ENCODE assay signal across 10 mouse cellular contexts in the genomic region with DNA sequence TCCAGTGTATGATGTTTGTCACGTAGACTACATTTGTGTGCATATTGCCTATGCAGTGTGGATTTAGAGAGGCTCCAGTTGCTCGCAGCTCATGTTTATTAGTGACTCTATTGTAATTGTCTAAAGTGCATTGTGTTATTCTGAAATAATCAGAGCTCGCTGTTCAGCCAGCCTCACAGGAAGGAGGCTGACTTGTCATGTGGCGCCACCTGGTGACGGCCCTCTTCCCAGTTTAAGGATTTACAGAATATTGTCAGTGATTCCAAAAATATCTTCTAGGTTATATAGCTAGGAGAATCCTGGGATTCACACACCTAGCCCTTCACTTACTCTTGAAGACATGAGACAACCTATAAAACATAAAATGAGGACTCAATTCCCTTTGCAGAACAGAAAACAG. TPM values are rescaled to one million over a fixed set of nuclear protein-coding genes. Genes with fewer than 3 reads are reported as not detected.
DNase-seq lines count a peak whose midpoint lies in the region; ATAC-seq and TF ChIP-seq lines count a peak whose summit lies in the region.
"Had no signal": no experiment of that assay in that cellular context is flagged by ENCODE, and none has a peak within 500 bp of the region (broad histone marks: within the 10 kb centered on the region; RNA-seq: fewer than 3 reads in every experiment).

No protein-coding gene starts in this region.

- no peaks in the 10 kb centered on the region for H3K27me3 ChIP-seq in heart, embryonic 12.5 days (replicated peaks)
- no peaks in the 10 kb centered on the region for H3K27me3 ChIP-seq in small intestine, adult 2 months (ENCODE audit: control insufficient read depth, insufficient read depth, low read length)

- H3K9me3 ChIP-seq in heart, embryonic 12.5 days (replicated peaks), result no peaks in the 10 kb centered on the region
- H3K9me3 ChIP-seq: G1E had no signal

- intact Hi-C loops in heart, postnatal 10 days (cut with DNase I), result loop anchor here (1.0 to 10.0 kb wide), 3 partner anchors 28 to 198 kb away; no protein-coding TSS in a partner anchor

- TF ChIP-seq CTCF in brain, embryonic 14.5 days (IDR thresholded peaks at IDR 0.05; ENCODE audit: borderline replicate concordance, extremely low read depth, insufficient read depth, insufficient read length), result peak; percentile 87
- TF ChIP-seq CTCF in small intestine, adult 2 months (IDR thresholded peaks at IDR 0.05; ENCODE audit: extremely low read depth, insufficient read length, insufficient replicate concordance, low read depth, low read length), result peak; percentile 93

- no peak overlapping the region for H3K4me3 ChIP-seq in heart, embryonic 12.5 days
- H3K4me3 ChIP-seq in small intestine, adult 2 months (ENCODE audit: low read depth, low read length), result no peak overlapping the region

- H3K36me3 ChIP-seq in heart, embryonic 12.5 days, result peaks cover 55% of the 10 kb centered on the region
- peaks cover 60% of the 10 kb centered on the region for H3K36me3 ChIP-seq in small intestine, adult 2 months (ENCODE audit: control insufficient read depth, insufficient read depth, low read length)

- no peak for TF ChIP-seq POLR2A in brain, embryonic 14.5 days (IDR thresholded peaks at IDR 0.05; ENCODE audit: borderline replicate concordance, extremely low read depth, insufficient read depth, insufficient read length, poor library complexity, severe bottlenecking)
- TF ChIP-seq POLR2A in small intestine, adult 2 months (IDR thresholded peaks at IDR 0.05; ENCODE audit: low read depth, low read length), result no peak

- no peak overlapping the region for H3K4me2 ChIP-seq in heart, embryonic 12.5 days

- peak; percentile 64 to 87 for DNase-seq in heart, adult 18-20 months
- peak; percentile 86 for DNase-seq in brain, embryonic 14.5 days (ENCODE audit: low read depth)
- peak; percentile 80 to 87 for DNase-seq in heart, postnatal 10 days
- DNase-seq in layer of hippocampus, postnatal 36 days, result peak; percentile 69 to 73

- no peak for ATAC-seq in heart, embryonic 12.5 days (ENCODE audit: insufficient number of reproducible peaks, low FRiP score)
- ATAC-seq in erythroblast, adult 5-6 weeks (replicated peaks; ENCODE audit: low FRiP score, poor library complexity, severe bottlenecking), result peak; percentile 57
- ATAC-seq in megakaryocyte progenitor cell, adult 5-6 weeks (replicated peaks; ENCODE audit: poor library complexity), result peak; percentile 95

- H3K27ac ChIP-seq in heart, embryonic 12.5 days (ENCODE audit: poor library complexity, severe bottlenecking), result no peak overlapping the region
- H3K27ac ChIP-seq in small intestine, adult 2 months (ENCODE audit: insufficient read depth, low read depth, low read length), result no peak overlapping the region
- H3K27ac ChIP-seq: macrophage had no signal

- no peaks in the 10 kb centered on the region for H3K4me1 ChIP-seq in heart, embryonic 12.5 days (replicated peaks)
- no peaks in the 10 kb centered on the region for H3K4me1 ChIP-seq in small intestine, adult 2 months (ENCODE audit: control insufficient read depth, insufficient read depth, insufficient read length, low read length)

- 49% methylated on average over 5 of the region's 5 CpGs for WGBS in heart, embryonic 12.5 days
- WGBS in small intestine, adult 2 months, result 33% methylated on average over 5 of the region's 5 CpGs

- H3K9ac ChIP-seq in heart, embryonic 12.5 days, result no peak overlapping the region

RNA-seq across cellular contexts. Expression of a gene that starts 32.0 kb away (rescaled TPM):
- total RNA-seq in heart, adult 18-20 months (2021), result under 1 TPM; 0.52 to 0.93 TPM
- polyA plus RNA-seq in heart, embryonic 12.5 days (2016; fragmentation: Nextera tagmentation; extraction: Ambion mirVana), result 2.0 TPM in 2 replicates
- 8.5 and 10.1 TPM in 2 replicates for polyA plus RNA-seq in brain, embryonic 14.5 days (2012; rRNA removed)
- total RNA-seq in erythroblast, adult 5-6 weeks (2015; ENCODE audit: low replicate concordance), result 2.9 and 3.3 TPM in 2 replicates
- total RNA-seq in erythroblast, adult 5-6 weeks (2017; ENCODE audit: low replicate concordance), result 1.4 and 3.8 TPM in 2 replicates
- total RNA-seq in heart, postnatal 10 days (2021), result 1 to 10 TPM; 1.1 to 1.4 TPM
- 10 to 100 TPM; 15.9 to 16.7 TPM for total RNA-seq in layer of hippocampus, postnatal 36 days (2021)
- 0.66 and 3.2 TPM in 2 replicates for total RNA-seq in megakaryocyte progenitor cell, adult 5-6 weeks (2015)
- total RNA-seq in megakaryocyte progenitor cell, adult 5-6 weeks (2017), result 0.83 and 1.7 TPM in 2 replicates
- 0.09 and 0.10 TPM in 2 replicates for polyA plus RNA-seq in small intestine, adult 2 months (2012; rRNA removed)

RNA-seq across cellular contexts. Expression of a gene that starts 32.1 kb away (rescaled TPM):
- total RNA-seq in heart, adult 18-20 months (2021), result 10 to 100 TPM; 30.0 to 34.5 TPM
- polyA plus RNA-seq in heart, embryonic 12.5 days (2016; fragmentation: Nextera tagmentation; extraction: Ambion mirVana), result 33.8 and 35.9 TPM in 2 replicates
- 30.2 and 31.9 TPM in 2 replicates for polyA plus RNA-seq in brain, embryonic 14.5 days (2012; rRNA removed)
- total RNA-seq in erythroblast, adult 5-6 weeks (2015; ENCODE audit: low replicate concordance), result 198 and 199 TPM in 2 replicates
- 293 and 399 TPM in 2 replicates for total RNA-seq in erythroblast, adult 5-6 weeks (2017; ENCODE audit: low replicate concordance)
- 10 to 100 TPM; 34.6 to 37.3 TPM for total RNA-seq in heart, postnatal 10 days (2021)
- 10 to 100 TPM; 45.1 to 55.8 TPM for total RNA-seq in layer of hippocampus, postnatal 36 days (2021)
- total RNA-seq in megakaryocyte progenitor cell, adult 5-6 weeks (2015), result 59.8 and 67.6 TPM in 2 replicates
- 54.0 and 72.6 TPM in 2 replicates for total RNA-seq in megakaryocyte progenitor cell, adult 5-6 weeks (2017)
- polyA plus RNA-seq in small intestine, adult 2 months (2012; rRNA removed), result 2.4 and 6.2 TPM in 2 replicates
